13 mouse cellular contexts compared by ENCODE assay signal in genomic region chr5:31252795-31253545, GRCm38 (mm10). TPM values are rescaled to one million over a fixed set of nuclear protein-coding genes. Genes with fewer than 3 reads are reported as not detected.
DNase-seq lines count a peak whose midpoint lies in the region; ATAC-seq and TF ChIP-seq lines count a peak whose summit lies in the region.
"Had no signal": no experiment of that assay in that cellular context is flagged by ENCODE, and none has a peak within 500 bp of the region (broad histone marks: within the 10 kb centered on the region; RNA-seq: fewer than 3 reads in every experiment).

No protein-coding gene starts in this region.

- ATAC-seq in liver, embryonic 11.5 days (replicated peaks; ENCODE audit: low FRiP score) = no peak
- no peak for ATAC-seq in liver, embryonic 12.5 days
- peak; percentile 29; the same call in 1 of the 2 replicates for ATAC-seq in embryonic facial prominence, embryonic 12.5 days (ENCODE audit: insufficient number of reproducible peaks, insufficient read depth, low FRiP score, low TSS enrichment)
- no peak for ATAC-seq in liver, postnatal 0 days
- ATAC-seq: forebrain, embryonic 15.5 days had no signal

- no peaks in the 10 kb centered on the region for H3K27me3 ChIP-seq in liver, embryonic 11.5 days (replicated peaks; ENCODE audit: control insufficient read depth, insufficient read depth, low read length)
- H3K27me3 ChIP-seq in liver, embryonic 12.5 days (replicated peaks) = no peaks in the 10 kb centered on the region
- no peaks in the 10 kb centered on the region for H3K27me3 ChIP-seq in embryonic facial prominence, embryonic 12.5 days
- H3K27me3 ChIP-seq in liver, postnatal 0 days (ENCODE audit: insufficient read depth, low read length) = no peaks in the 10 kb centered on the region
- H3K27me3 ChIP-seq: forebrain, embryonic 15.5 days; heart, embryonic 15.5 days had no signal

- H3K36me3 ChIP-seq in liver, embryonic 11.5 days (ENCODE audit: control insufficient read depth, insufficient read depth, low read length) = peaks cover 28% of the 10 kb centered on the region
- peaks cover 72% of the 10 kb centered on the region for H3K36me3 ChIP-seq in liver, embryonic 12.5 days
- H3K36me3 ChIP-seq in embryonic facial prominence, embryonic 12.5 days = peaks cover 85% of the 10 kb centered on the region
- H3K36me3 ChIP-seq in liver, postnatal 0 days (replicated peaks; ENCODE audit: insufficient read depth, low read length) = peaks cover 41% of the 10 kb centered on the region

- DNase-seq in liver, embryonic 11.5 days (ENCODE audit: low spot score) = peak; percentile 30
- no peak for DNase-seq in liver, postnatal 0 days
- no peak for DNase-seq in urinary bladder, postnatal 4 days (ENCODE audit: low spot score in 2 of 2)
- no peak for DNase-seq in layer of hippocampus, postnatal 10 days (ENCODE audit: low spot score in 2 of 2)
- DNase-seq: adrenal gland, postnatal 25 days; cerebellum, postnatal 10 days had no signal

- 82% methylated on average over 16 of the region's 16 CpGs for WGBS in liver, embryonic 11.5 days
- 79% methylated on average over 16 of the region's 16 CpGs for WGBS in liver, embryonic 12.5 days (ENCODE audit: insufficient replicate concordance)
- 42% methylated on average over 16 of the region's 16 CpGs for WGBS in embryonic facial prominence, embryonic 12.5 days
- WGBS in liver, postnatal 0 days (ENCODE audit: insufficient replicate concordance) = 84% methylated on average over 16 of the region's 16 CpGs

- peaks cover 6% of the 10 kb centered on the region; the same call in 1 of the 2 replicates for H3K4me1 ChIP-seq in liver, embryonic 11.5 days (replicated peaks; ENCODE audit: control insufficient read depth, insufficient read depth, low read length)
- peaks cover 27% of the 10 kb centered on the region for H3K4me1 ChIP-seq in liver, embryonic 12.5 days
- peaks cover 9% of the 10 kb centered on the region for H3K4me1 ChIP-seq in brown adipose tissue, adult 24 weeks (ENCODE audit: control insufficient read depth, insufficient read depth, insufficient read length, low read length)
- peaks cover 32% of the 10 kb centered on the region for H3K4me1 ChIP-seq in embryonic facial prominence, embryonic 12.5 days
- peaks cover 4% of the 10 kb centered on the region for H3K4me1 ChIP-seq in liver, postnatal 0 days (ENCODE audit: insufficient read depth)

- H3K4me3 ChIP-seq in liver, embryonic 11.5 days (ENCODE audit: low read depth, low read length) = no peak overlapping the region
- no peak overlapping the region for H3K4me3 ChIP-seq in liver, embryonic 12.5 days
- H3K4me3 ChIP-seq in brown adipose tissue, adult 24 weeks (ENCODE audit: insufficient read depth, low read depth, low read length) = no peak overlapping the region
- H3K4me3 ChIP-seq in embryonic facial prominence, embryonic 12.5 days = no peak overlapping the region; the same call in 1 of the 2 replicates
- no peak overlapping the region for H3K4me3 ChIP-seq in liver, postnatal 0 days (ENCODE audit: low read depth, low read length)
- H3K4me3 ChIP-seq: forebrain, embryonic 15.5 days had no signal

- H3K9ac ChIP-seq in liver, embryonic 11.5 days (ENCODE audit: low read depth, low read length) = no peak overlapping the region
- H3K9ac ChIP-seq in liver, embryonic 12.5 days = no peak overlapping the region
- H3K9ac ChIP-seq in embryonic facial prominence, embryonic 12.5 days = no peak overlapping the region
- no peak overlapping the region for H3K9ac ChIP-seq in liver, postnatal 0 days (replicated peaks)
- H3K9ac ChIP-seq: forebrain, embryonic 15.5 days; heart, embryonic 15.5 days had no signal

- TF ChIP-seq CTCF in liver, postnatal 0 days (IDR thresholded peaks at IDR 0.05; ENCODE audit: low read depth) = 0 out of 2 replicates have a peak, but pooled peaks have one; percentile 3

- peak overlapping the region; percentile 33; the same call in 1 of the 2 replicates for H3K4me2 ChIP-seq in liver, embryonic 11.5 days
- no peak overlapping the region for H3K4me2 ChIP-seq in liver, embryonic 12.5 days
- H3K4me2 ChIP-seq in embryonic facial prominence, embryonic 12.5 days (replicated peaks) = peak overlapping the region; percentile 49
- no peak overlapping the region for H3K4me2 ChIP-seq in liver, postnatal 0 days (ENCODE audit: low read depth, low read length)
- H3K4me2 ChIP-seq: forebrain, embryonic 15.5 days had no signal

- H3K27ac ChIP-seq in liver, embryonic 11.5 days (ENCODE audit: low read depth, low read length) = no peak overlapping the region
- H3K27ac ChIP-seq in liver, embryonic 12.5 days = no peak overlapping the region
- 0 out of 2 replicates have a peak overlapping the region, but pooled peaks have one; percentile 14 for H3K27ac ChIP-seq in brown adipose tissue, adult 24 weeks (replicated peaks; ENCODE audit: low read depth, low read length)
- peak overlapping the region; percentile 72 for H3K27ac ChIP-seq in embryonic facial prominence, embryonic 12.5 days
- no peak overlapping the region for H3K27ac ChIP-seq in liver, postnatal 0 days (ENCODE audit: low read depth)
- H3K27ac ChIP-seq: forebrain, embryonic 15.5 days had no signal

- H3K9me3 ChIP-seq in liver, embryonic 11.5 days (ENCODE audit: control insufficient read depth, low read length) = no peaks in the 10 kb centered on the region
- H3K9me3 ChIP-seq in liver, embryonic 12.5 days (replicated peaks) = no peaks in the 10 kb centered on the region
- no peaks in the 10 kb centered on the region for H3K9me3 ChIP-seq in embryonic facial prominence, embryonic 12.5 days
- H3K9me3 ChIP-seq in liver, postnatal 0 days (ENCODE audit: low read length) = no peaks in the 10 kb centered on the region
- H3K9me3 ChIP-seq: forebrain, embryonic 15.5 days; heart, embryonic 15.5 days had no signal

- TF ChIP-seq EP300 in liver, postnatal 0 days (IDR thresholded peaks at IDR 0.05; ENCODE audit: low read depth) = no peak

RNA-seq across cellular contexts. Expression of gene Krtcap3, which starts 1.5 kb away (rescaled TPM):
- 11.6 and 12.0 TPM in 2 replicates for polyA plus RNA-seq in liver, embryonic 11.5 days (2014; fragmentation: Nextera tagmentation; extraction: Ambion mirVana)
- polyA plus RNA-seq in liver, embryonic 12.5 days (2016; fragmentation: Nextera tagmentation; extraction: Ambion mirVana) = 4.6 and 6.1 TPM in 2 replicates
- 2.0 TPM in 1 of 2 replicates, not detected in the other for polyA plus RNA-seq in brown adipose tissue, adult 24 weeks (2012; ENCODE audit: insufficient read depth, insufficient read length, missing spikeins)
- 14.7 and 18.6 TPM in 2 replicates for polyA plus RNA-seq in embryonic facial prominence, embryonic 12.5 days (2016; fragmentation: Nextera tagmentation; extraction: Ambion mirVana)
- polyA plus RNA-seq in liver, postnatal 0 days (2015; fragmentation: Nextera tagmentation; extraction: Ambion mirVana) = 6.5 and 7.5 TPM in 2 replicates
- 1 to 10 TPM; 2.3 to 2.9 TPM for total RNA-seq in layer of hippocampus, postnatal 10 days (2021)

RNA-seq across cellular contexts. Expression of gene Gm9970, which starts 11.9 kb away (rescaled TPM):
- polyA plus RNA-seq in liver, embryonic 11.5 days (2014; fragmentation: Nextera tagmentation; extraction: Ambion mirVana) = 0.36 TPM in 1 of 2 replicates, not detected in the other
- polyA plus RNA-seq in liver, embryonic 12.5 days (2016; fragmentation: Nextera tagmentation; extraction: Ambion mirVana) = not detected in 2 replicates
- polyA plus RNA-seq in brown adipose tissue, adult 24 weeks (2012; ENCODE audit: insufficient read depth, insufficient read length, missing spikeins) = not detected in 2 replicates
- 0.43 and 1.1 TPM in 2 replicates for polyA plus RNA-seq in embryonic facial prominence, embryonic 12.5 days (2016; fragmentation: Nextera tagmentation; extraction: Ambion mirVana)
- polyA plus RNA-seq in liver, postnatal 0 days (2015; fragmentation: Nextera tagmentation; extraction: Ambion mirVana) = 0.28 TPM in 1 of 2 replicates, not detected in the other
- total RNA-seq in layer of hippocampus, postnatal 10 days (2021) = not detected
- total RNA-seq: adrenal gland, postnatal 25 days; midbrain, postnatal 0 days had no signal
- polyA plus RNA-seq: liver, embryonic 16.5 days had no signal

RNA-seq across cellular contexts. Expression of gene Nrbp1, which starts 12.3 kb away (rescaled TPM):
- 95.6 and 98.1 TPM in 2 replicates for polyA plus RNA-seq in liver, embryonic 11.5 days (2014; fragmentation: Nextera tagmentation; extraction: Ambion mirVana)
- 60.1 and 64.8 TPM in 2 replicates for polyA plus RNA-seq in liver, embryonic 12.5 days (2016; fragmentation: Nextera tagmentation; extraction: Ambion mirVana)
- polyA plus RNA-seq in brown adipose tissue, adult 24 weeks (2012; ENCODE audit: insufficient read depth, insufficient read length, missing spikeins) = 31.0 and 33.7 TPM in 2 replicates
- 151 and 155 TPM in 2 replicates for polyA plus RNA-seq in embryonic facial prominence, embryonic 12.5 days (2016; fragmentation: Nextera tagmentation; extraction: Ambion mirVana)
- 42.9 and 43.0 TPM in 2 replicates for polyA plus RNA-seq in liver, postnatal 0 days (2015; fragmentation: Nextera tagmentation; extraction: Ambion mirVana)
- total RNA-seq in layer of hippocampus, postnatal 10 days (2021) = 10 to 100 TPM; 76.3 to 76.6 TPM

RNA-seq across cellular contexts. Expression of gene Ppm1g, which starts 32.5 kb away (rescaled TPM):
- 220 and 242 TPM in 2 replicates for polyA plus RNA-seq in liver, embryonic 11.5 days (2014; fragmentation: Nextera tagmentation; extraction: Ambion mirVana)
- 195 and 204 TPM in 2 replicates for polyA plus RNA-seq in liver, embryonic 12.5 days (2016; fragmentation: Nextera tagmentation; extraction: Ambion mirVana)
- 39.8 and 46.0 TPM in 2 replicates for polyA plus RNA-seq in brown adipose tissue, adult 24 weeks (2012; ENCODE audit: insufficient read depth, insufficient read length, missing spikeins)
- polyA plus RNA-seq in embryonic facial prominence, embryonic 12.5 days (2016; fragmentation: Nextera tagmentation; extraction: Ambion mirVana) = 144 and 147 TPM in 2 replicates
- 49.4 and 56.9 TPM in 2 replicates for polyA plus RNA-seq in liver, postnatal 0 days (2015; fragmentation: Nextera tagmentation; extraction: Ambion mirVana)
- total RNA-seq in layer of hippocampus, postnatal 10 days (2021) = 100 to 1,000 TPM; 102 to 107 TPM

RNA-seq across cellular contexts. Expression of gene Ift172, which starts 37.9 kb away (rescaled TPM):
- polyA plus RNA-seq in liver, embryonic 11.5 days (2014; fragmentation: Nextera tagmentation; extraction: Ambion mirVana) = 15.3 and 17.4 TPM in 2 replicates
- 8.7 and 10.3 TPM in 2 replicates for polyA plus RNA-seq in liver, embryonic 12.5 days (2016; fragmentation: Nextera tagmentation; extraction: Ambion mirVana)
- 28.9 and 34.5 TPM in 2 replicates for polyA plus RNA-seq in brown adipose tissue, adult 24 weeks (2012; ENCODE audit: insufficient read depth, insufficient read length, missing spikeins)
- 53.6 and 58.0 TPM in 2 replicates for polyA plus RNA-seq in embryonic facial prominence, embryonic 12.5 days (2016; fragmentation: Nextera tagmentation; extraction: Ambion mirVana)
- polyA plus RNA-seq in liver, postnatal 0 days (2015; fragmentation: Nextera tagmentation; extraction: Ambion mirVana) = 2.3 and 2.7 TPM in 2 replicates
- 10 to 100 TPM; 68.7 to 70.3 TPM for total RNA-seq in layer of hippocampus, postnatal 10 days (2021)

Comparison
In these comparisons a context has a peak if more than half of its experiments do, and no peak if none do; other contexts are left out.
1. H3K4me2 ChIP-seq: peak in liver, embryonic 11.5 days (single experiment) and embryonic facial prominence, embryonic 12.5 days (single experiment); none in liver, embryonic 12.5 days (single experiment) and liver, postnatal 0 days (single experiment).
2. H3K27ac ChIP-seq: peak in brown adipose tissue, adult 24 weeks (single experiment) and embryonic facial prominence, embryonic 12.5 days (single experiment); none in liver, embryonic 11.5 days (single experiment), liver, embryonic 12.5 days (single experiment) and liver, postnatal 0 days (single experiment).